Mouse (Mus musculus) hindbrain, embryonic 15.5 days (tissue): ENCODE measurements around the gene Tbl2. TPM values are rescaled to one million over a fixed set of nuclear protein-coding genes. Genes with fewer than 3 reads are reported as not detected.

Experiments used
- ATAC-seq: fragments of 200-750 bp; cut with Nextera tagmentation; 2 replicates; pipeline ENCODE4 v1.8.0; 2017; ENCODE audit warnings: low read depth, moderate number of reproducible peaks, moderate TSS enrichment; ENCODE audit not compliant: low FRiP score
- H3K27ac ChIP-seq: fragments of 300-500 bp; sonication (generic); replicated peaks from 2 replicates; pipeline ENCODE4 v1.5.1; 2015; ENCODE audit warnings: mild to moderate bottlenecking, inconsistent platforms
- H3K27me3 ChIP-seq: fragments of 300-500 bp; sonication (generic); 2 replicates; pipeline ENCODE4 v1.6.1; 2015; ENCODE audit warnings: control low read depth, inconsistent platforms
- H3K36me3 ChIP-seq: fragments of 300-500 bp; sonication (generic); 2 replicates; pipeline ENCODE4 v1.6.1; 2015; ENCODE audit warnings: control low read depth, inconsistent platforms
- H3K4me1 ChIP-seq: fragments of 300-500 bp; sonication (generic); replicated peaks from 2 replicates; pipeline ENCODE4 v1.6.1; 2015; ENCODE audit warnings: control low read depth, inconsistent platforms
- H3K4me2 ChIP-seq: fragments of 300-500 bp; sonication (generic); 2 replicates; pipeline ENCODE4 v1.6.1; 2015; ENCODE audit warnings: moderate library complexity, mild to moderate bottlenecking, inconsistent platforms
- H3K4me3 ChIP-seq: fragments of 300-500 bp; sonication (generic); 2 replicates; pipeline ENCODE4 v1.5.1; 2015; ENCODE audit warnings: mild to moderate bottlenecking, inconsistent platforms
- H3K9ac ChIP-seq: fragments of 300-500 bp; sonication (generic); 2 replicates; pipeline ENCODE4 v1.6.1; 2015; ENCODE audit warnings: inconsistent platforms
- H3K9me3 ChIP-seq: fragments of 300-500 bp; sonication (generic); 2 replicates; pipeline ENCODE4 v1.6.1; 2016; ENCODE audit warnings: control low read depth, inconsistent platforms
- WGBS: fragments of 180-500 bp; shearing (Covaris S2); methylation state at CpG from one replicate; pipeline ENCODE4 v1.1.7; 2015; 5-methylcytosine and 5-hydroxymethylcytosine counted together
- polyA plus RNA-seq: library from polyadenylated mRNA; unstranded; fragments of >200 nt; fragmentation: Nextera tagmentation; extraction: Ambion mirVana; gene quantifications from 2 replicates; pipeline ENCODE4 v1.2.1, GENCODE M21; 2015

Gene Tbl2
- polyA plus RNA-seq, 1 experiment from 2014 or later, result 13.9 TPM

GRCm38 (mm10) chr5:135178523-135178922, 29.1 kb downstream of the Tbl2 start:
- no peak overlapping the region for H3K9ac ChIP-seq
- 78% methylated on average over 3 of the region's 3 CpGs for WGBS

GRCm38 (mm10) chr5:135178996-135179395, 29.5 kb downstream of the Tbl2 start:
- Histone ChIP-seq H3K9me3 (no peaks in the 10 kb centered on the region), H3K4me1 (no peaks in the 10 kb centered on the region), H3K27ac (no peak overlapping the region), H3K36me3 (peaks cover 67% of the 10 kb centered on the region), H3K9ac (no peak overlapping the region), H3K4me3 (no peak overlapping the region), H3K4me2 (no peak overlapping the region), H3K27me3 (no peaks in the 10 kb centered on the region)
- no peak for ATAC-seq
- WGBS, result 79% methylated on average over 4 of the region's 4 CpGs

More at GRCm38 (mm10) chr5:135178523-135178922, 29.1 kb downstream of the Tbl2 start:
- H3K27ac ChIP-seq, result no peak overlapping the region
- no peaks in the 10 kb centered on the region for H3K9me3 ChIP-seq
- H3K4me1 ChIP-seq, result no peaks in the 10 kb centered on the region
- no peak overlapping the region for H3K4me2 ChIP-seq
- peaks cover 70% of the 10 kb centered on the region for H3K36me3 ChIP-seq
- ATAC-seq, result no peak
- H3K4me3 ChIP-seq, result no peak overlapping the region
- H3K27me3 ChIP-seq, result no peaks in the 10 kb centered on the region

- 98% methylated on average over 7 of the region's 7 CpGs for WGBS
- ATAC-seq, result no peak
- H3K27ac ChIP-seq, result no peak overlapping the region
- H3K27me3 ChIP-seq, result no peaks in the 10 kb centered on the region
- H3K4me2 ChIP-seq, result no peak overlapping the region
- no peak overlapping the region for H3K9ac ChIP-seq
- H3K9me3 ChIP-seq, result no peaks in the 10 kb centered on the region
- H3K4me3 ChIP-seq, result no peak overlapping the region
- no peaks in the 10 kb centered on the region for H3K4me1 ChIP-seq
- H3K36me3 ChIP-seq, result peaks cover 64% of the 10 kb centered on the region
These were observed 30.2 kb downstream of the Tbl2 start for GRCm38 (mm10) chr5:135179616-135180015.

GRCm38 (mm10) chr5:135180796-135181195, 31.3 kb downstream of the Tbl2 start:
- no peaks in the 10 kb centered on the region for H3K9me3 ChIP-seq
- WGBS, result 97% methylated on average over 14 of the region's 14 CpGs

GRCm38 (mm10) chr5:135181776-135182175, 32.3 kb downstream of the Tbl2 start:
- Histone ChIP-seq H3K27me3 (no peaks in the 10 kb centered on the region), H3K4me1 (0 out of 2 replicates have a peak, but pooled peaks cover 4% of the 10 kb centered on the region), H3K27ac (no peak overlapping the region), H3K9me3 (no peaks in the 10 kb centered on the region), H3K4me2 (no peak overlapping the region), H3K36me3 (peaks cover 56% of the 10 kb centered on the region), H3K9ac (no peak overlapping the region), H3K4me3 (no peak overlapping the region)
- ATAC-seq, result no peak
- WGBS, result 70% methylated on average over 6 of the region's 6 CpGs

More at GRCm38 (mm10) chr5:135180796-135181195, 31.3 kb downstream of the Tbl2 start:
- Histone ChIP-seq H3K4me2 (no peak overlapping the region), H3K27me3 (no peaks in the 10 kb centered on the region), H3K4me1 (no peaks in the 10 kb centered on the region), H3K4me3 (no peak overlapping the region), H3K36me3 (peaks cover 60% of the 10 kb centered on the region), H3K27ac (no peak overlapping the region), H3K9ac (no peak overlapping the region)
- no peak for ATAC-seq

GRCm38 (mm10) chr5:135183131-135183861, 33.8 kb downstream of the Tbl2 start:
- no peak overlapping the region for H3K9ac ChIP-seq
- no peaks in the 10 kb centered on the region for H3K27me3 ChIP-seq
- H3K4me2 ChIP-seq, result no peak overlapping the region
- H3K36me3 ChIP-seq, result peaks cover 43% of the 10 kb centered on the region
- 56% methylated on average over 8 of the region's 8 CpGs for WGBS
- 0 out of 2 replicates have a peak overlapping the region, but pooled peaks have one; percentile 25 for H3K27ac ChIP-seq
- no peak for ATAC-seq
- H3K4me3 ChIP-seq, result no peak overlapping the region
- no peaks in the 10 kb centered on the region for H3K9me3 ChIP-seq
- H3K4me1 ChIP-seq, result peaks cover 7% of the 10 kb centered on the region

- no peaks in the 10 kb centered on the region for H3K27me3 ChIP-seq
- H3K4me1 ChIP-seq, result peaks cover 24% of the 10 kb centered on the region
- ATAC-seq, result no peak
- no peak overlapping the region for H3K4me3 ChIP-seq
- no peak overlapping the region for H3K27ac ChIP-seq
- H3K4me2 ChIP-seq, result no peak overlapping the region
- 98% methylated on average over 3 of the region's 3 CpGs for WGBS
- H3K36me3 ChIP-seq, result peaks cover 28% of the 10 kb centered on the region
- H3K9me3 ChIP-seq, result no peaks in the 10 kb centered on the region
- no peak overlapping the region for H3K9ac ChIP-seq
These were observed 35.6 kb downstream of the Tbl2 start for GRCm38 (mm10) chr5:135185016-135185415.

- 42% methylated on average over 3 of the region's 3 CpGs for WGBS
- Histone ChIP-seq H3K4me2 (no peak overlapping the region), H3K36me3 (peaks cover 22% of the 10 kb centered on the region), H3K4me3 (no peak overlapping the region), H3K9me3 (no peaks in the 10 kb centered on the region), H3K9ac (no peak overlapping the region), H3K27ac (no peak overlapping the region), H3K27me3 (no peaks in the 10 kb centered on the region), H3K4me1 (peaks cover 30% of the 10 kb centered on the region)
- ATAC-seq, result no peak
These were observed 36.1 kb downstream of the Tbl2 start for GRCm38 (mm10) chr5:135185596-135185995.

GRCm38 (mm10) chr5:135186231-135186620, 36.8 kb downstream of the Tbl2 start:
- peak overlapping the region; percentile 90 for H3K4me2 ChIP-seq
- no peak for ATAC-seq
- WGBS, result 18% methylated on average over 10 of the region's 10 CpGs

GRCm38 (mm10) chr5:135186621-135187348, 37.3 kb downstream of the Tbl2 start, which contains the start of gene Baz1b:
Gene Baz1b, plus strand, starts transcription at chr5:135187264.
- H3K9me3 ChIP-seq, result no peaks in the 10 kb centered on the region
- H3K36me3 ChIP-seq, result peaks cover 11% of the 10 kb centered on the region
- peaks cover 37% of the 10 kb centered on the region for H3K4me1 ChIP-seq
- peak; percentile 98 for ATAC-seq
- peak within 1 kb of the TSS; percentile 97 for H3K9ac ChIP-seq
- H3K4me3 ChIP-seq, result peak within 1 kb of the TSS; percentile 98
- H3K4me2 ChIP-seq, result peak within 1 kb of the TSS; percentile 90
- WGBS, result under 1% methylated on average over 57 of the region's 57 CpGs
- H3K27me3 ChIP-seq, result no peaks in the 10 kb centered on the region
- H3K27ac ChIP-seq, result peak within 1 kb of the TSS; percentile 96

More at GRCm38 (mm10) chr5:135186231-135186620, 36.8 kb downstream of the Tbl2 start:
- peak overlapping the region; percentile 98 for H3K4me3 ChIP-seq
- H3K4me1 ChIP-seq, result peaks cover 32% of the 10 kb centered on the region
- H3K36me3 ChIP-seq, result peaks cover 16% of the 10 kb centered on the region
- peak overlapping the region; percentile 96 for H3K27ac ChIP-seq
- peak overlapping the region; percentile 97 for H3K9ac ChIP-seq
- no peaks in the 10 kb centered on the region for H3K27me3 ChIP-seq
- no peaks in the 10 kb centered on the region for H3K9me3 ChIP-seq

- Histone ChIP-seq H3K9me3 (no peaks in the 10 kb centered on the region), H3K36me3 (peaks cover 3% of the 10 kb centered on the region), H3K4me3 (peak overlapping the region; percentile 98), H3K4me2 (peak overlapping the region; percentile 90), H3K27me3 (no peaks in the 10 kb centered on the region), H3K9ac (peak overlapping the region; percentile 97), H3K4me1 (peaks cover 45% of the 10 kb centered on the region), H3K27ac (peak overlapping the region; percentile 96)
- WGBS, result under 1% methylated on average over 93 of the region's 102 CpGs
- peak; percentile 65 for ATAC-seq
These were observed 38.1 kb downstream of the Tbl2 start for GRCm38 (mm10) chr5:135187349-135188213.
